9 mouse cellular contexts compared by ENCODE assay signal in genomic region chr8:48775531-48776037, GRCm38 (mm10).
DNase-seq lines count a peak whose midpoint lies in the region; ATAC-seq and TF ChIP-seq lines count a peak whose summit lies in the region.
"Had no signal": no experiment of that assay in that cellular context is flagged by ENCODE, and none has a peak within 500 bp of the region (broad histone marks: within the 10 kb centered on the region; RNA-seq: fewer than 3 reads in every experiment).

No protein-coding gene starts in this region.

- H3K27me3 ChIP-seq in heart, embryonic 10.5 days (ENCODE audit: insufficient read depth, poor library complexity, severe bottlenecking), result peaks cover 75% of the 10 kb centered on the region
- peaks cover 69% of the 10 kb centered on the region for H3K27me3 ChIP-seq in heart, embryonic 16.5 days (ENCODE audit: control insufficient read depth, insufficient read depth, low read length)
- no peaks in the 10 kb centered on the region for H3K27me3 ChIP-seq in midbrain, postnatal 0 days (ENCODE audit: insufficient read depth, low read length)

- peak overlapping the region; percentile 24 for H3K4me3 ChIP-seq in heart, embryonic 10.5 days
- H3K4me3 ChIP-seq in heart, embryonic 16.5 days (ENCODE audit: low read length), result peak overlapping the region; percentile 24
- peak overlapping the region; percentile 14; the same call in 1 of the 2 replicates for H3K4me3 ChIP-seq in midbrain, postnatal 0 days (ENCODE audit: low read depth, low read length)

- peak overlapping the region; percentile 54 for H3K27ac ChIP-seq in heart, embryonic 10.5 days
- no peak overlapping the region for H3K27ac ChIP-seq in heart, embryonic 16.5 days (ENCODE audit: low read length)
- no peak overlapping the region for H3K27ac ChIP-seq in midbrain, postnatal 0 days (ENCODE audit: low read depth, low read length)

- H3K4me2 ChIP-seq in heart, embryonic 16.5 days (ENCODE audit: low read depth, low read length), result peak overlapping the region; percentile 57
- H3K4me2 ChIP-seq in midbrain, postnatal 0 days (ENCODE audit: low read depth, low read length, poor library complexity, severe bottlenecking), result peak overlapping the region; percentile 42

- no peaks in the 10 kb centered on the region for H3K9me3 ChIP-seq in heart, embryonic 10.5 days
- peaks cover 3% of the 10 kb centered on the region for H3K9me3 ChIP-seq in heart, embryonic 16.5 days (replicated peaks; ENCODE audit: control insufficient read depth, low read length)
- H3K9me3 ChIP-seq in midbrain, postnatal 0 days (ENCODE audit: low read length), result no peaks in the 10 kb centered on the region

- peaks cover 16% of the 10 kb centered on the region for H3K4me1 ChIP-seq in heart, embryonic 10.5 days
- H3K4me1 ChIP-seq in heart, embryonic 16.5 days (ENCODE audit: control insufficient read depth, insufficient read depth, low read length), result peaks cover 9% of the 10 kb centered on the region; the same call in 1 of the 2 replicates
- peaks cover 5% of the 10 kb centered on the region; the same call in 1 of the 2 replicates for H3K4me1 ChIP-seq in midbrain, postnatal 0 days (ENCODE audit: insufficient read depth, low read length)

- peak; percentile 55; the same call in 1 of the 2 replicates for ATAC-seq in heart, embryonic 16.5 days (replicated peaks; ENCODE audit: extremely low read depth, insufficient read depth, low FRiP score)
- ATAC-seq in midbrain, postnatal 0 days (ENCODE audit: low FRiP score), result no peak; the same call in 1 of the 2 replicates

- no peak for TF ChIP-seq CTCF in midbrain, postnatal 0 days (IDR thresholded peaks at IDR 0.05)

- intact Hi-C loops in heart, postnatal 10 days (cut with DNase I), result no loop called here

- peak overlapping the region; percentile 38; the same call in 1 of the 2 replicates for H3K9ac ChIP-seq in heart, embryonic 16.5 days (ENCODE audit: low read length)
- peak overlapping the region; percentile 42; the same call in 1 of the 2 replicates for H3K9ac ChIP-seq in midbrain, postnatal 0 days (replicated peaks; ENCODE audit: low read length, poor library complexity, severe bottlenecking)

- H3K36me3 ChIP-seq in heart, embryonic 10.5 days, result no peaks in the 10 kb centered on the region
- no peaks in the 10 kb centered on the region for H3K36me3 ChIP-seq in heart, embryonic 16.5 days (ENCODE audit: control insufficient read depth, insufficient read depth)
- H3K36me3 ChIP-seq in midbrain, postnatal 0 days (ENCODE audit: insufficient read depth, low read length), result no peaks in the 10 kb centered on the region

- DNase-seq in heart, embryonic 10.5 days (ENCODE audit: low spot score), result peak; percentile 78
- no peak for DNase-seq in heart, postnatal 10 days
- DNase-seq in brain, adult 2 months (ENCODE audit: low read depth, low spot score), result peak; percentile 36
- no peak for DNase-seq in midbrain, postnatal 0 days (ENCODE audit: low spot score)
- no peak for DNase-seq in layer of hippocampus, postnatal 25 days (ENCODE audit: extremely low spot score in 1 of 2, low spot score in 1 of 2)
- no peak for DNase-seq in thymus, postnatal 10 days (ENCODE audit: low spot score in 2 of 2)
- no peak for DNase-seq in cerebellum, postnatal 36 days
- DNase-seq: thymus, adult 18-20 months had no signal

- 5% methylated on average over 9 of the region's 9 CpGs for whole genome bisulfite sequencing in heart, embryonic 10.5 days
- WGBS in heart, embryonic 16.5 days, result 6% methylated on average over 9 of the region's 9 CpGs
- 10% methylated on average over 9 of the region's 9 CpGs for WGBS in midbrain, postnatal 0 days

Comparison
In these comparisons a context has a peak if more than half of its experiments do, and no peak if none do; other contexts are left out.
1. DNase-seq: peak in heart, embryonic 10.5 days (single experiment) and brain, adult 2 months (single experiment); none in heart, postnatal 10 days (0 of 2), midbrain, postnatal 0 days (single experiment), layer of hippocampus, postnatal 25 days (0 of 2), thymus, postnatal 10 days (0 of 2) and cerebellum, postnatal 36 days (0 of 2).
2. Peak in every context shown above with its lines, with median percentiles within 50 percentile points of each other: H3K4me3 ChIP-seq.